Mouse (Mus musculus): ENCODE measurements around the gene Gpr84. TPM values are rescaled to one million over a fixed set of nuclear protein-coding genes. Genes with fewer than 3 reads are reported as not detected.
A peak's percentile ranks its signal among the peaks of the same experiment; 100 is the strongest.

Gpr84 gene
- polyA plus RNA-seq, 1 experiment from 2014 or later: 0.36 TPM

DNA sequence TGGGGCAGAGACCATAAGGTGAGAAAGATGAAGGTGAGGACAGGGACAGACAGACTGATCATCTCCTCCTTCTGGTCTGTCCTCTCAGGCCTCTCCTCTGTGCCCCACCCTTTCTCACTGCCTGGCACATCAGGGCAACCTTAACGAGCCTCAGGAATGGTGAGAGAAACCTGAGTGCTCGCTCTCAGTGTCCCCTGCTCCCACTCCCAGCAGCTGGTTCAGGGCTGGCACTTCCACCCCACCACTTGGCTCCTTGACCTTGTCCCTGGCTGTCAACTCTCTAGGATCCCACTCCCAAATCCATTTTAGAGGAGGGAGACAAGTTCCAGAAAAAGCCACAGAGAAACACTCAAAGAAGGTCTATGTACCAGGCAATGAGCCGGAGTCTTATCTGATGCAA, 24.6 kb upstream of the Gpr84 start:
- Histone ChIP-seq H3K9ac (no peak overlapping the region), H3K27ac (0 out of 2 replicates have a peak overlapping the region, but pooled peaks have one; percentile 11)
- 50% methylated on average over 3 of the region's 3 CpGs for WGBS

DNA sequence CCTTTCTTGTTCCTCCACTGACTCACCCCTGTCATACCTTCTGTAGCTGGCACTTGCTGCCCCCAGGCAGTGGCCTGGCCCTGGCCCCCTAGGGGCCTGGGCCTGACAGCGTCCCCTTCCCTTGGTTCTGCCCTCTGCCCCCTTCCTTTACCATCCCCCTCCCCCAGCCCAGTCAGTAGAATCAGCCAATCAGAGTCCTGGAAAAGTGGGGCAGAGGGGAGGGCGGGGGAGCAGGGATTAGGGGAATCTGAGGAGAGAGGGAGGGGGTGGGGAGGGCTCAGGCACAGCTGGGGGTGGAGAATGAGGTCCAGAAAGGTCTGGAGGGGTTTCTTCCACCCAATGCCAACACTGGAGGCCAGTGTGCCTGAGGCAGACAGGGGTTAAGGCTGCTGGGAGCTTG, 23.8 kb upstream of the Gpr84 start:
- no peaks in the 10 kb centered on the region for H3K36me3 ChIP-seq
- no peak overlapping the region for H3K4me3 ChIP-seq
- no peak overlapping the region; the same call in 1 of the 2 replicates for H3K27ac ChIP-seq
- peaks cover 15% of the 10 kb centered on the region for H3K27me3 ChIP-seq
- H3K4me2 ChIP-seq: no peak overlapping the region
- peaks cover 31% of the 10 kb centered on the region for H3K4me1 ChIP-seq
- ATAC-seq (ENCODE audit: insufficient number of reproducible peaks, low FRiP score, low TSS enrichment, low read depth): no peak
- H3K9ac ChIP-seq: no peak overlapping the region
- WGBS: 28% methylated on average over 2 of the region's 2 CpGs
- no peaks in the 10 kb centered on the region for H3K9me3 ChIP-seq

More for the DNA sequence above, 24.6 kb upstream of the Gpr84 start:
- peaks cover 19% of the 10 kb centered on the region for H3K27me3 ChIP-seq
- peaks cover 40% of the 10 kb centered on the region for H3K4me1 ChIP-seq
- H3K9me3 ChIP-seq: no peaks in the 10 kb centered on the region
- no peak overlapping the region for H3K4me2 ChIP-seq
- H3K36me3 ChIP-seq: no peaks in the 10 kb centered on the region
- no peak overlapping the region for H3K4me3 ChIP-seq
- ATAC-seq (ENCODE audit: insufficient number of reproducible peaks, low FRiP score, low TSS enrichment, low read depth): no peak

GRCm38 (mm10) chr15:103333738-103334137, 23.3 kb upstream of the Gpr84 start:
- peaks cover 27% of the 10 kb centered on the region for H3K4me1 ChIP-seq
- 0 out of 2 replicates have a peak, but pooled peaks cover 12% of the 10 kb centered on the region for H3K27me3 ChIP-seq
- H3K4me2 ChIP-seq: no peak overlapping the region
- 64% methylated on average over 5 of the region's 5 CpGs for WGBS
- no peak overlapping the region; the same call in 1 of the 2 replicates for H3K27ac ChIP-seq
- no peaks in the 10 kb centered on the region for H3K9me3 ChIP-seq
- no peak overlapping the region for H3K9ac ChIP-seq
- no peaks in the 10 kb centered on the region for H3K36me3 ChIP-seq
- H3K4me3 ChIP-seq: no peak overlapping the region
- ATAC-seq (ENCODE audit: insufficient number of reproducible peaks, low FRiP score, low TSS enrichment, low read depth): 0 out of 2 replicates have a peak, but pooled peaks have one; percentile 5

- Histone ChIP-seq H3K4me1 (peaks cover 27% of the 10 kb centered on the region), H3K9me3 (no peaks in the 10 kb centered on the region), H3K4me3 (no peak overlapping the region), H3K27ac (0 out of 2 replicates have a peak overlapping the region, but pooled peaks have one; percentile 9), H3K27me3 (0 out of 2 replicates have a peak, but pooled peaks cover 7% of the 10 kb centered on the region), H3K4me2 (no peak overlapping the region), H3K36me3 (no peaks in the 10 kb centered on the region), H3K9ac (no peak overlapping the region)
- 54% methylated on average over 5 of the region's 5 CpGs for WGBS
- no peak for ATAC-seq (ENCODE audit: insufficient number of reproducible peaks, low FRiP score, low TSS enrichment, low read depth)
These were observed 22.7 kb upstream of the Gpr84 start for GRCm38 (mm10) chr15:103333081-103333615.

GRCm38 (mm10) chr15:103323455-103324247, 13.2 kb upstream of the Gpr84 start:
- 2% methylated on average over 34 of the region's 40 CpGs for WGBS
- H3K36me3 ChIP-seq: peaks cover 14% of the 10 kb centered on the region; the same call in 1 of the 2 replicates

DNA sequence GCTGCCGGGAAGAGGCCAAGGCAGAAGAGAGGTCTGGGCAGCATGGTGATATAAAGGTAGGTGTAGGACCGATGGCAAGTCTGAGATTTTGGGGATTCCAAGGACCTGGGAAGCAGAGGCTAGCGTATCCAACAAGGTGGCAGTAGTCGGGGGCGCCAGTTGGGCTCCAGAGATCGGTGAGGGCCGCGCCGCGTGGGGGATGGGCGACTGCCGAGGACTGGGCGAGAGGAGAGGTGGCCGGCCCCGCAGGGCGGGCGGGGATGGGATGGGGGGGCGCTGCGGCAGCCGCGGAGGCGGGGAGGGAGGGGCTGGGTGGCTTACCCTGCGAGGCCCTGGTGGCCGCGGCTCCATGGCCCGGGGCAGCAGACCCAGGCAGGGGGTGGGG, 12.7 kb upstream of the Gpr84 start:
- Histone ChIP-seq H3K27ac (peak overlapping the region; percentile 62), H3K4me1 (peaks cover 33% of the 10 kb centered on the region), H3K27me3 (no peaks in the 10 kb centered on the region), H3K36me3 (peaks cover 16% of the 10 kb centered on the region; the same call in 1 of the 2 replicates), H3K4me2 (peak overlapping the region; percentile 72), H3K9ac (peak overlapping the region; percentile 56), H3K9me3 (no peaks in the 10 kb centered on the region), H3K4me3 (peak overlapping the region; percentile 67)
- 2% methylated on average over 16 of the region's 26 CpGs for WGBS
- peak; percentile 66 for ATAC-seq (ENCODE audit: insufficient number of reproducible peaks, low FRiP score, low TSS enrichment, low read depth)

More at GRCm38 (mm10) chr15:103323455-103324247, 13.2 kb upstream of the Gpr84 start:
- H3K4me1 ChIP-seq: peaks cover 28% of the 10 kb centered on the region
- H3K27me3 ChIP-seq: no peaks in the 10 kb centered on the region
- H3K4me3 ChIP-seq: peak overlapping the region; percentile 67
- H3K9me3 ChIP-seq: no peaks in the 10 kb centered on the region
- H3K9ac ChIP-seq: peak overlapping the region; percentile 56
- ATAC-seq (ENCODE audit: insufficient number of reproducible peaks, low FRiP score, low TSS enrichment, low read depth): peak; percentile 89
- H3K27ac ChIP-seq: peak overlapping the region; percentile 62
- H3K4me2 ChIP-seq: peak overlapping the region; percentile 72

DNA sequence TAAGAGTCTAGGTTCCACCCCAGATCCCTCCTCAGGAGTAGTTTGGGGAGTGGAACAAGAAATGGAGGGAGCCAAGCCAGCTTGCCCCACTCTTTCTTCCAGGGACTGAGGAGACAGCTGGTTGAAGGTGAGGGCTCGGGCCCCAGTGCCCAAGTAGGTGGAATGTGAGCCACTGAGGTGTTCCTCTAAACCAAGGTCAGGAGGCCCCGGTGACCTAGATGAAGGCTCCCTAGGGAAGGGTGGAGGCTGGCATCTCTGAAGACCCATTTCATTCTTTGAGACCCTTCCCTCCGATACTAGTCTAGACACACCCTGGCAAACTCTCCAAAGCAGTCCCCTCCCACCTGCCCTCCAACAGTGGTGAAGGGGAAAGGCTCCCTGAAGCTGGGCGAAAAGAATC, 12.0 kb upstream of the Gpr84 start:
- WGBS: 40% methylated on average over 4 of the region's 4 CpGs

DNA sequence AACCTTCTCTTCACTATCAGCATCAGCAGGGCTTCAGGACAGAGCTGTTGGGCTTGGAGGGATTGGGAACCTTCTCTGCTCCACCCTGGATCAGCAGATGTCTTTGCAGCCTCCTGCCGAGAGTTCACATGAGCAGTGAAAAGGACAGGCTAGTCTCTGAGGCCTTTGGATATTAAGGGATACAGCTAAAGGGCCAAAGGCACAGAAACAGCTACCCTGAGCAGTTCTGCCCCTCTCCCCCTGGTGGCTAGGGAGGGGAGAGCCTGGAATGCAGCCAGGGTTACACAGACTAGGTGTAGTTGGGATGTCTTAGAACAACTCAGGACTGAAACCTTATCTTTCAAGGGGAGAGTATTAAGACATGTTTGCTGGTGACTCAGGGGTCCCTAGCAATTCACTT, 10.7 kb upstream of the Gpr84 start:
- no peak overlapping the region for H3K4me2 ChIP-seq
- H3K9me3 ChIP-seq: no peaks in the 10 kb centered on the region
- H3K4me1 ChIP-seq: peaks cover 40% of the 10 kb centered on the region
- 46% methylated on average over 1 of the region's 1 CpGs for WGBS
- H3K27me3 ChIP-seq: no peaks in the 10 kb centered on the region
- peaks cover 32% of the 10 kb centered on the region; the same call in 1 of the 2 replicates for H3K36me3 ChIP-seq
- no peak overlapping the region for H3K4me3 ChIP-seq
- H3K9ac ChIP-seq: no peak overlapping the region
- ATAC-seq (ENCODE audit: insufficient number of reproducible peaks, low FRiP score, low TSS enrichment, low read depth): no peak
- H3K27ac ChIP-seq: no peak overlapping the region

More for the DNA sequence above, 12.0 kb upstream of the Gpr84 start:
- no peaks in the 10 kb centered on the region for H3K9me3 ChIP-seq
- peaks cover 20% of the 10 kb centered on the region; the same call in 1 of the 2 replicates for H3K36me3 ChIP-seq
- no peaks in the 10 kb centered on the region for H3K27me3 ChIP-seq
- peak overlapping the region; percentile 72 for H3K4me2 ChIP-seq
- peaks cover 33% of the 10 kb centered on the region for H3K4me1 ChIP-seq
- H3K9ac ChIP-seq: peak overlapping the region; percentile 56; the same call in 1 of the 2 replicates
- no peak for ATAC-seq (ENCODE audit: insufficient number of reproducible peaks, low FRiP score, low TSS enrichment, low read depth)
- peak overlapping the region; percentile 67 for H3K4me3 ChIP-seq
- H3K27ac ChIP-seq: no peak overlapping the region

GRCm38 (mm10) chr15:103318201-103318816, 7.9 kb upstream of the Gpr84 start:
- Histone ChIP-seq H3K9me3 (no peaks in the 10 kb centered on the region), H3K4me1 (peaks cover 62% of the 10 kb centered on the region), H3K4me3 (no peak overlapping the region), H3K36me3 (peaks cover 36% of the 10 kb centered on the region; the same call in 1 of the 2 replicates), H3K27ac (peak overlapping the region; percentile 17), H3K27me3 (no peaks in the 10 kb centered on the region), H3K9ac (no peak overlapping the region), H3K4me2 (no peak overlapping the region)
- ATAC-seq (ENCODE audit: insufficient number of reproducible peaks, low FRiP score, low TSS enrichment, low read depth): no peak
- 56% methylated on average over 3 of the region's 3 CpGs for WGBS

DNA sequence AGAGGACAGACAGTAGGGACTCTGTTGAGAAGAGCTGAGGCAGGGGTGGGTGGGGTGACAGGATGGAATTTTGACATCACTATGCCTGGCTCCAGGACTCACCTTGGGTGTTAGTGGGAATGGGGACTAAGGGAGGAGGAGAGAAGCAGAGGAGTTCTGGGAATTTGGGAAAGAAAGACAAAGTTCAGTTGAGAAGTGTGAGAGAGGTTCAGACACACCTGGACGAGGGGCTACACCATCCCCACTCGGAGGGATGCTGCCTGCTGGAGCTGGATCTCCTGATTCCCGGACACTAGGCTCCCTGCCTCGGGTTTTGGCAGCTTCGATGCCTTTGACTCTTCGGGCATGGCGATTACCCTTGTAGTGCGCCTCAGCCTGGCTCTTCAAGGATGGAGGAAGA, 7.3 kb upstream of the Gpr84 start:
- Histone ChIP-seq H3K4me3 (no peak overlapping the region), H3K9me3 (no peaks in the 10 kb centered on the region), H3K36me3 (peaks cover 36% of the 10 kb centered on the region; the same call in 1 of the 2 replicates), H3K27ac (peak overlapping the region; percentile 17), H3K4me2 (no peak overlapping the region), H3K27me3 (no peaks in the 10 kb centered on the region), H3K4me1 (peaks cover 62% of the 10 kb centered on the region), H3K9ac (no peak overlapping the region)
- 83% methylated on average over 8 of the region's 8 CpGs for whole genome bisulfite sequencing
- ATAC-seq (ENCODE audit: insufficient number of reproducible peaks, low FRiP score, low TSS enrichment, low read depth): no peak

DNA sequence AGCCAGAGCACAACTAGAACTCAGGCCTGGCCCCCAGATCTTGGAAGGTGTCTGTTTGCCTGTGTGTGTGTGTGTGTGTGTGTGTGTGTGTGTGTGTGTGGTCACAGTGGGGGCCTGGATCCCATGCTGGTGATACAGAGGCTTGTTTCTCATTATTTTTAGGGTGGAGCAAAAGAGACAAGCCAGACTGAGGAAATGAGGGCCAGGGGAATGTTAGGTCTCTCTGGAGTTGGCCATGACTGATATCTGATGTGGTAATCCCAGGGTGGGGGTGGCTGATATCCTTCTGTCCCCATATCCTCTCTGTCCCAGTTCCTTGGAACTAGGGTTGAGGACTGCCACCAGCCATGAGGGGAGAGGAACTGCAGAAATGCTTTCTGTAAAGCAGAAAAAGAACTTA, 6.7 kb upstream of the Gpr84 start:
- H3K27me3 ChIP-seq: no peaks in the 10 kb centered on the region
- no peaks in the 10 kb centered on the region for H3K9me3 ChIP-seq
- peaks cover 56% of the 10 kb centered on the region for H3K4me1 ChIP-seq
- peak overlapping the region; percentile 17; the same call in 1 of the 2 replicates for H3K27ac ChIP-seq
- no peak overlapping the region for H3K9ac ChIP-seq
- H3K36me3 ChIP-seq: peaks cover 36% of the 10 kb centered on the region; the same call in 1 of the 2 replicates
- H3K4me2 ChIP-seq: no peak overlapping the region
- no peak overlapping the region for H3K4me3 ChIP-seq
- no peak for ATAC-seq (ENCODE audit: insufficient number of reproducible peaks, low FRiP score, low TSS enrichment, low read depth)
